Mouse (Mus musculus): Measurements from ENCODE around the gene Irgc1. TPM values are rescaled to one million over a fixed set of nuclear protein-coding genes. Genes with fewer than 3 reads are reported as not detected.

Irgc1 gene
- polyA plus RNA-seq, 1 experiment from 2014 or later, result not detected

DNA sequence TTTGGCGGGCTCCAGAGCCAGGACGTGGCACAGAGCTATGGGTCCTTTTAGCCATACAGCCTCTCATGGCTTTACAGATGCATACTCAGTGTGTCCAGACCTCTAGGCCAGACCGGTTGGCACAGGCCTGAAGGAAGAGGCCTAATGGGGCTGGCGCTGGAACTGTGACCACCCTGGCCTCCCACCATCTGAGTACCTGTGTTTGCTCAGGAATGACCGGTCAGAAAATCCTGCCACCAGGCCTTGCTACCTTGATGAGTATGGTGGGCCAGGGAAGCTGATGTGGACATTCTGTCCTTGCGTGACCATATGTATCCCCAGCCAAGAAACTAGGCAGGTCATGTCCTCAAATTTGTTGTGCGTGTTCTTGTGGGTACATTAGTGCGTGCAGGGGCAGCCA is 24.9 kb downstream of the Irgc1 start:
- Histone ChIP-seq H3K4me1 (no peaks in the 10 kb centered on the region), H3K9me3 (no peaks in the 10 kb centered on the region), H3K27me3 (replicated peaks) (no peaks in the 10 kb centered on the region; the same call in 1 of the 2 replicates), H3K4me2 (replicated peaks) (no peak overlapping the region), H3K36me3 (peaks cover 11% of the 10 kb centered on the region), H3K4me3 (no peak overlapping the region), H3K27ac (no peak overlapping the region), H3K9ac (no peak overlapping the region)
- no peak for ATAC-seq (ENCODE audit: low FRiP score, low read depth)
- WGBS, result 93% methylated on average over 8 of the region's 8 CpGs

- 89% methylated on average over 9 of the region's 9 CpGs for WGBS
- Histone ChIP-seq H3K4me3 (no peak overlapping the region), H3K27me3 (replicated peaks) (no peaks in the 10 kb centered on the region), H3K36me3 (peaks cover 20% of the 10 kb centered on the region), H3K27ac (no peak overlapping the region), H3K4me2 (replicated peaks) (no peak overlapping the region), H3K9ac (no peak overlapping the region), H3K4me1 (no peaks in the 10 kb centered on the region), H3K9me3 (no peaks in the 10 kb centered on the region)
- ATAC-seq (ENCODE audit: low FRiP score, low read depth), result no peak
Observed at GRCm38 (mm10) chr7:24425919-24426318, 26.2 kb downstream of the Irgc1 start.

DNA sequence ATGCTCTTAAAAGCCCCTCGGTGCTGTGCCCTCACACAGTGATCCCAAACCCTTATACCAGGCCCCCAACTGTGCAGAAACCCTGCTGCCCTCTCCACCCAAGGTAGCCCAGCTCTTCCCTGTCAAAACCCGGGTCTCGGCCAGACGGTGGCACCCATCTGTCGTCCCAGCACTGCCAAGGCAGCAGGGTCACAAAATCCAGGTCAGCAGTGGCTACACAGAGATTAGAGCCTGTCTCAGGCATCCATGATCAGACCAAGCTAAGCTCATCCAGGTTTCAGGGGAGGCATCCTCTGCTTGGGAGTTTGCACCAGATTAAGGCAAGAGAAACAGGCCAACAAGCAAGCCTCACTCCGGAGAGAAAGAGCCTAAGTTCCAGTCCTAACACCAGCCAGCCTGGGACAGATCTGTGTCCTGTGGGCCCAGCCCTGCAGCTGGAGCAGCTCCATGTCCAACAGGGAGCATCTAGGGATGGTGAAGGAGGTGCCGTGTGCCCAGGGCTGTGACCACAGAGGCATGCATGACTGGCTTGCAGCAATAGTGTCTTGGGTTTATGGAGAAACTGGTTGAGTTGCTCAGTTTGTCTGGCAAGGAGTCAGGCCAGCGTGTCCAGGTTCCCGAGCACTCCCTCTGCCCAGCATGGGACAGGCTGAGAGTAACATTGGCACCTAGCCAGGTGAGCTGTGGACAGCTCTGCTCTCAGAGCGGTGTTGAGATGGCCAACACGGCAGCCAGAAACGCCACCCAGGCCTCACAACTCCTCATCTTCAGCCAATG is 28.0 kb downstream of the Irgc1 start:
- no peaks in the 10 kb centered on the region for H3K27me3 ChIP-seq (replicated peaks)
- no peak for ATAC-seq (ENCODE audit: low FRiP score, low read depth)
- no peak overlapping the region for H3K9ac ChIP-seq
- H3K4me2 ChIP-seq (replicated peaks), result no peak overlapping the region
- H3K36me3 ChIP-seq, result peaks cover 27% of the 10 kb centered on the region
- 83% methylated on average over 12 of the region's 12 CpGs for WGBS
- peaks cover 9% of the 10 kb centered on the region for H3K4me1 ChIP-seq
- no peaks in the 10 kb centered on the region for H3K9me3 ChIP-seq
- H3K4me3 ChIP-seq, result no peak overlapping the region
- H3K27ac ChIP-seq, result no peak overlapping the region

DNA sequence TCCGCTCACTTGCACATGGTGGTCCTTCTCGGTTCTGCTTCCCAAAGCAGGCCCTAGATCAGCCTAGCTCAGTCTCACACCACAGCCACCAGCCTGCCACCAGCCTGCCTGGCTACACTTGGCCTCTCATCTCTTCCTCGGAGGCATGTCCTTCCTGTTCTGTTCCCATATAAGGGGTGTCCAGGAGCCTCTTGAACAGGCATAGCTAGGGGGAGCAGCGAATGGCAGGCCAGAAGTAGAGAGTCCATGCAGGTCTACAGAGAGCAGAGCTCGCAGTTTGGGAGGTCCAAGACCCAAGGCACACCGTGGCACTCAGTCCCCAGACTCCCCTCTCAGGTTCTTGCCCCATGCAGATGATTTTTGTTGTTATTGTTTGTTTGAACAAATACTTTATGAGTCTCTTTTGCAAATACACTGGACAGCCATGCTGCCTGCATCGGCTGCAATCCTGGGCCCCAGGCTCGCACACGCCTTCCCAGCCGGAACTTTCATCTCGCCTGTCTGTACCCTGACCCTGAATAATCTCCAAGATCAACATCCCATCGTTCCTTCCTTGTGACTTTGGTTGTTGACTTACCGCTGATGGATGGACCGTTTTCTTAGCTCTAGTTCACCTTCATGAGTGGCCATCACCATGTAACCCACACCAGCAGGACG is 28.9 kb downstream of the Irgc1 start:
- 91% methylated on average over 15 of the region's 15 CpGs for WGBS
- Histone ChIP-seq H3K4me2 (replicated peaks) (no peak overlapping the region), H3K4me3 (no peak overlapping the region), H3K36me3 (peaks cover 27% of the 10 kb centered on the region), H3K4me1 (peaks cover 12% of the 10 kb centered on the region), H3K27me3 (replicated peaks) (no peaks in the 10 kb centered on the region), H3K27ac (no peak overlapping the region), H3K9me3 (no peaks in the 10 kb centered on the region), H3K9ac (no peak overlapping the region)
- no peak for ATAC-seq (ENCODE audit: low FRiP score, low read depth)

- H3K9me3 ChIP-seq, result no peaks in the 10 kb centered on the region
- ATAC-seq (ENCODE audit: low FRiP score, low read depth), result no peak
- no peak overlapping the region for H3K27ac ChIP-seq
- H3K27me3 ChIP-seq (replicated peaks), result no peaks in the 10 kb centered on the region
- 77% methylated on average over 8 of the region's 8 CpGs for WGBS
- H3K4me1 ChIP-seq, result peaks cover 16% of the 10 kb centered on the region
- H3K4me3 ChIP-seq, result no peak overlapping the region
- H3K36me3 ChIP-seq, result peaks cover 27% of the 10 kb centered on the region
- H3K4me2 ChIP-seq (replicated peaks), result no peak overlapping the region
- H3K9ac ChIP-seq, result no peak overlapping the region
Observed at GRCm38 (mm10) chr7:24422251-24422650, 29.8 kb downstream of the Irgc1 start.

DNA sequence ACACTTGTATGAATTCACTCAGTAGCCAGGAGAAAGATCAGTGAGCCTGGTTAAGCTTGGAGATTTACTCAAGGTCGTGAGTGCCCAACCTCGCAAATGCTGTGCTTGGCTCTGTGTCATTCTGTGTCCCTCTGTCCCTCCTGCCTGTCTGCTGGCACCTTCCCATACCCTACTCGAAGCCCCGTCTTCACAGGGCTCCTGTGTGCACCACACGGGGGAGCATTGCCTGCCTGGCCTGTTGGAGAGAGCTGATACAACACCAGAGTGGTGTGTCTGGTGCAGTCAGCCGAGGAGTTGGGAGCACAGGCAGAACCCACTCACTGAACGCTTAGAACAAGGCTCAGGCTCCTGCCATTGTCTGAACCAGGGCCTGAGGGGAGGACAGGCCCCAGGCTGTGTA is 30.4 kb downstream of the Irgc1 start:
- WGBS, result 84% methylated on average over 7 of the region's 7 CpGs
- H3K4me1 ChIP-seq, result peaks cover 16% of the 10 kb centered on the region
- H3K36me3 ChIP-seq, result peaks cover 30% of the 10 kb centered on the region
- no peaks in the 10 kb centered on the region for H3K9me3 ChIP-seq
- no peak overlapping the region for H3K27ac ChIP-seq
- H3K4me3 ChIP-seq, result no peak overlapping the region
- H3K9ac ChIP-seq, result no peak overlapping the region
- no peak for ATAC-seq (ENCODE audit: low FRiP score, low read depth)
- H3K27me3 ChIP-seq (replicated peaks), result no peaks in the 10 kb centered on the region
- H3K4me2 ChIP-seq (replicated peaks), result no peak overlapping the region

DNA sequence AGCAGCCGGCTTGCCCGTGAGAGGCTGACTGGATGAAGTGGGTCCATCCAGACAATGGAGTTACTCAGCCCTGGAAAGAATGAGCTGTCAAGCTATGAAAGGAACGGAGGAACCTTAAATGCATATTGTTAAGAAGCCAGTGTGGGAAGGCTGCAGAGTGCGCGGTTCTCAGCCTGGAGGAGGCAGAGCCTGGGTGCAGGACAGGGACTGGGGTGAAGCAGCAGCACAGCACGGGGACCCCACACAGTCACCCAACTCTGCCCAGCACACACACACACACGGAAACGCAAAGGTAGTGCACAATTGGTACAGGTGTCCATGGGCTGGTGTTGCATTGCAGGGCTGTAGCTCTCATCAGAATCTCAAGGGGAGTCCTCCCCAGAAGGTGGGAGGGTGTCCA is 32.5 kb downstream of the Irgc1 start:
- Histone ChIP-seq H3K4me1 (peaks cover 16% of the 10 kb centered on the region), H3K27me3 (replicated peaks) (no peaks in the 10 kb centered on the region), H3K4me3 (no peak overlapping the region), H3K9ac (no peak overlapping the region), H3K4me2 (replicated peaks) (no peak overlapping the region), H3K36me3 (peaks cover 43% of the 10 kb centered on the region), H3K27ac (no peak overlapping the region), H3K9me3 (no peaks in the 10 kb centered on the region)
- ATAC-seq (ENCODE audit: low FRiP score, low read depth), result no peak
- 36% methylated on average over 8 of the region's 8 CpGs for WGBS

GRCm38 (mm10) chr7:24415261-24415660 is 36.8 kb downstream of the Irgc1 start:
- ATAC-seq (ENCODE audit: low FRiP score, low read depth), result no peak
- peaks cover 21% of the 10 kb centered on the region for H3K36me3 ChIP-seq

GRCm38 (mm10) chr7:24413630-24414029 is 38.5 kb downstream of the Irgc1 start:
- peaks cover 25% of the 10 kb centered on the region for H3K36me3 ChIP-seq

More at GRCm38 (mm10) chr7:24415261-24415660, 36.8 kb downstream of the Irgc1 start:
- H3K27me3 ChIP-seq (replicated peaks), result no peaks in the 10 kb centered on the region
- no peak overlapping the region for H3K4me3 ChIP-seq
- H3K9me3 ChIP-seq, result no peaks in the 10 kb centered on the region
- no peak overlapping the region for H3K4me2 ChIP-seq (replicated peaks)
- no peak overlapping the region for H3K27ac ChIP-seq
- no peak overlapping the region for H3K9ac ChIP-seq
- H3K4me1 ChIP-seq, result peaks cover 16% of the 10 kb centered on the region
- 84% methylated on average over 7 of the region's 7 CpGs for WGBS

GRCm38 (mm10) chr7:24410831-24411230 is 41.3 kb downstream of the Irgc1 start:
- H3K9me3 ChIP-seq, result no peaks in the 10 kb centered on the region
- 0 out of 2 replicates have a peak, but pooled peaks cover 4% of the 10 kb centered on the region for H3K4me1 ChIP-seq
- H3K4me3 ChIP-seq, result no peak overlapping the region
- no peak overlapping the region for H3K4me2 ChIP-seq (replicated peaks)
- H3K27me3 ChIP-seq (replicated peaks), result no peaks in the 10 kb centered on the region
- H3K9ac ChIP-seq, result no peak overlapping the region
- WGBS, result 87% methylated on average over 3 of the region's 3 CpGs
- no peak for ATAC-seq (ENCODE audit: low FRiP score, low read depth)
- H3K36me3 ChIP-seq, result peaks cover 32% of the 10 kb centered on the region
- H3K27ac ChIP-seq, result no peak overlapping the region

More at GRCm38 (mm10) chr7:24413630-24414029, 38.5 kb downstream of the Irgc1 start:
- H3K27ac ChIP-seq, result no peak overlapping the region
- H3K27me3 ChIP-seq (replicated peaks), result no peaks in the 10 kb centered on the region
- no peak overlapping the region for H3K4me2 ChIP-seq (replicated peaks)
- H3K4me3 ChIP-seq, result no peak overlapping the region
- H3K4me1 ChIP-seq, result peaks cover 4% of the 10 kb centered on the region; the same call in 1 of the 2 replicates
- 89% methylated on average over 3 of the region's 3 CpGs for WGBS
- no peak overlapping the region for H3K9ac ChIP-seq
- ATAC-seq (ENCODE audit: low FRiP score, low read depth), result no peak
- H3K9me3 ChIP-seq, result no peaks in the 10 kb centered on the region

DNA sequence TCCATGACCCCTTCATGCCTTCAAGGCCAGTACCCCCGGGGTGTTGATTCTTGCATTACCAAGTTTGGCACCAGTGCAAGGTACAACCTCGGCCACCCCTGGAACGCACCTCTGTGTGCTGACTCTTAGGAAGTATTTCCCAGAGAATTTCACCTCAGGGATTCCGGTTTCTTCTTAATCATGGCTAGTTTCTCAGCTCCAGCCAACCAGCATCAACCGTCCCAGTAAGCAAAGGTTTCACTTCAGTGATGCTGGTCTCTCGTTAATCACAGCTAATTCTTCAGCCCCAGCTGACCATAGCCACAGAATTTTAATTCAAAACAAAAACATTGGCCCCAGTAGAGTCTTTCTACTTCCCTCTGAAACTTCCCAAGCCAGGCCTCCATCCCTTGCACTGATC is 42.0 kb downstream of the Irgc1 start:
- no peaks in the 10 kb centered on the region for H3K9me3 ChIP-seq
- WGBS, result 94% methylated on average over 6 of the region's 6 CpGs
- no peak for ATAC-seq (ENCODE audit: low FRiP score, low read depth)
- no peak overlapping the region for H3K9ac ChIP-seq
- H3K4me2 ChIP-seq (replicated peaks), result no peak overlapping the region
- no peak overlapping the region for H3K27ac ChIP-seq
- H3K4me3 ChIP-seq, result no peak overlapping the region
- H3K27me3 ChIP-seq (replicated peaks), result no peaks in the 10 kb centered on the region
- H3K4me1 ChIP-seq, result 0 out of 2 replicates have a peak, but pooled peaks cover 4% of the 10 kb centered on the region
- peaks cover 33% of the 10 kb centered on the region for H3K36me3 ChIP-seq

- H3K27me3 ChIP-seq (replicated peaks), result no peaks in the 10 kb centered on the region
- no peak for ATAC-seq (ENCODE audit: low FRiP score, low read depth)
- 90% methylated on average over 9 of the region's 9 CpGs for WGBS
- no peaks in the 10 kb centered on the region for H3K9me3 ChIP-seq
- H3K36me3 ChIP-seq, result peaks cover 47% of the 10 kb centered on the region
- H3K9ac ChIP-seq, result no peak overlapping the region
- H3K4me3 ChIP-seq, result no peak overlapping the region
- no peak overlapping the region for H3K4me2 ChIP-seq (replicated peaks)
- no peak overlapping the region for H3K27ac ChIP-seq
- H3K4me1 ChIP-seq, result 0 out of 2 replicates have a peak, but pooled peaks cover 4% of the 10 kb centered on the region
Observed at GRCm38 (mm10) chr7:24408186-24408585, 43.9 kb downstream of the Irgc1 start.

All from neural tube, embryonic 12.5 days (tissue).